Mouse (Mus musculus): ENCODE data around the gene F11r. TPM values are rescaled to one million over a fixed set of nuclear protein-coding genes. Genes with fewer than 3 reads are reported as not detected.
A peak's percentile ranks its signal among the peaks of the same experiment; 100 is the strongest.

F11r gene
- polyA plus RNA-seq, 1 experiment from 2014 or later: 3.0 TPM

GRCm38 (mm10) chr1:171425126-171425525 lies 12.2 kb upstream of the F11r start:
- no peak overlapping the region for H3K4me3 ChIP-seq (ENCODE audit: low read depth, low read length)
- no peaks in the 10 kb centered on the region for H3K27me3 ChIP-seq (replicated peaks; ENCODE audit: control insufficient read depth, insufficient read depth, low read length)
- 86% methylated on average over 4 of the region's 4 CpGs for WGBS
- no peaks in the 10 kb centered on the region for H3K9me3 ChIP-seq (replicated peaks; ENCODE audit: control insufficient read depth, low read length)
- no peak overlapping the region for H3K4me2 ChIP-seq (ENCODE audit: low read length)
- H3K4me1 ChIP-seq (ENCODE audit: control insufficient read depth, insufficient read depth, low read length): no peaks in the 10 kb centered on the region
- H3K36me3 ChIP-seq (ENCODE audit: control insufficient read depth, insufficient read depth, low read length): peaks cover 14% of the 10 kb centered on the region
- no peak overlapping the region for H3K27ac ChIP-seq (ENCODE audit: low read depth, low read length)
- ATAC-seq (no peak), DNase-seq (ENCODE audit: low spot score) (no peak)
- no peak overlapping the region for H3K9ac ChIP-seq (ENCODE audit: low read length)

DNA sequence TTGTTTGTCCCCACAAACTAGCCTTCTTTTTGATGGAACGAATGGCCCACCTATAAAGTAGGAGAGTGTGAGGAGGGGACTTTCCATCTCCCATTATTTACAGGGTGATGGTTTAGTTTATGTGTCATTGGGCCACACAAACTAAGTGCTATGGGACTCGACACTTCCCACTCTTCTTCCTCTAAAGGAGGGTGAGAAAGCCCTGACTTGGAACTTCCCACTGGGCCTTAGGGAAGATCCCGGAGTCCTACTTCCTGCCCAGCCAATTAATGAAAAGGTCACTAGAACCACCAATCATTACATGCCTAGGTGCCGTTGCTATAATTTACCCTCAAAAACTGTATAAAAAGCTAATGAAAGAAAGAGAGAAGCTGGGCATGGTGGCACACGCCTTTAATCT lies 5.2 kb upstream of the F11r start:
- WGBS: 81% methylated on average over 5 of the region's 5 CpGs

GRCm38 (mm10) chr1:171435288-171435814 lies 2.0 kb upstream of the F11r start:
- WGBS: 80% methylated on average over 7 of the region's 7 CpGs
- no peaks in the 10 kb centered on the region for H3K36me3 ChIP-seq (ENCODE audit: control insufficient read depth, insufficient read depth, low read length)
- no peak overlapping the region for H3K4me2 ChIP-seq (ENCODE audit: low read length)
- no peak overlapping the region for H3K9ac ChIP-seq (ENCODE audit: low read length)
- no peaks in the 10 kb centered on the region for H3K9me3 ChIP-seq (replicated peaks; ENCODE audit: control insufficient read depth, low read length)
- no peak overlapping the region for H3K4me3 ChIP-seq (ENCODE audit: low read depth, low read length)
- DNase-seq (ENCODE audit: low spot score) (no peak), ATAC-seq (no peak)
- H3K4me1 ChIP-seq (ENCODE audit: control insufficient read depth, insufficient read depth, low read length): no peaks in the 10 kb centered on the region
- H3K27ac ChIP-seq (ENCODE audit: low read depth, low read length): no peak overlapping the region
- H3K27me3 ChIP-seq (replicated peaks; ENCODE audit: control insufficient read depth, insufficient read depth, low read length): peaks cover 15% of the 10 kb centered on the region; the same call in 1 of the 2 replicates

More for the DNA sequence above, 5.2 kb upstream of the F11r start:
- H3K9ac ChIP-seq (ENCODE audit: low read length): no peak overlapping the region
- peaks cover 6% of the 10 kb centered on the region; the same call in 1 of the 2 replicates for H3K27me3 ChIP-seq (replicated peaks; ENCODE audit: control insufficient read depth, insufficient read depth, low read length)
- no peaks in the 10 kb centered on the region for H3K36me3 ChIP-seq (ENCODE audit: control insufficient read depth, insufficient read depth, low read length)
- H3K9me3 ChIP-seq (replicated peaks; ENCODE audit: control insufficient read depth, low read length): no peaks in the 10 kb centered on the region
- H3K4me3 ChIP-seq (ENCODE audit: low read depth, low read length): no peak overlapping the region
- no peaks in the 10 kb centered on the region for H3K4me1 ChIP-seq (ENCODE audit: control insufficient read depth, insufficient read depth, low read length)
- H3K4me2 ChIP-seq (ENCODE audit: low read length): no peak overlapping the region
- DNase-seq (ENCODE audit: low spot score) (no peak), ATAC-seq (no peak)
- H3K27ac ChIP-seq (ENCODE audit: low read depth, low read length): no peak overlapping the region

- Histone ChIP-seq H3K27ac (ENCODE audit: low read depth, low read length) (no peak overlapping the region), H3K36me3 (ENCODE audit: control insufficient read depth, insufficient read depth, low read length) (no peaks in the 10 kb centered on the region), H3K9ac (ENCODE audit: low read length) (no peak overlapping the region), H3K9me3 (replicated peaks; ENCODE audit: control insufficient read depth, low read length) (no peaks in the 10 kb centered on the region), H3K27me3 (replicated peaks; ENCODE audit: control insufficient read depth, insufficient read depth, low read length) (peaks cover 15% of the 10 kb centered on the region; the same call in 1 of the 2 replicates), H3K4me2 (ENCODE audit: low read length) (no peak overlapping the region), H3K4me3 (ENCODE audit: low read depth, low read length) (no peak overlapping the region), H3K4me1 (ENCODE audit: control insufficient read depth, insufficient read depth, low read length) (no peaks in the 10 kb centered on the region)
- no peak for DNase-seq (ENCODE audit: low spot score)
- no peak for ATAC-seq
- WGBS: 68% methylated on average over 1 of the region's 1 CpGs
Measured at GRCm38 (mm10) chr1:171435974-171436373, 1.4 kb upstream of the F11r start.

DNA sequence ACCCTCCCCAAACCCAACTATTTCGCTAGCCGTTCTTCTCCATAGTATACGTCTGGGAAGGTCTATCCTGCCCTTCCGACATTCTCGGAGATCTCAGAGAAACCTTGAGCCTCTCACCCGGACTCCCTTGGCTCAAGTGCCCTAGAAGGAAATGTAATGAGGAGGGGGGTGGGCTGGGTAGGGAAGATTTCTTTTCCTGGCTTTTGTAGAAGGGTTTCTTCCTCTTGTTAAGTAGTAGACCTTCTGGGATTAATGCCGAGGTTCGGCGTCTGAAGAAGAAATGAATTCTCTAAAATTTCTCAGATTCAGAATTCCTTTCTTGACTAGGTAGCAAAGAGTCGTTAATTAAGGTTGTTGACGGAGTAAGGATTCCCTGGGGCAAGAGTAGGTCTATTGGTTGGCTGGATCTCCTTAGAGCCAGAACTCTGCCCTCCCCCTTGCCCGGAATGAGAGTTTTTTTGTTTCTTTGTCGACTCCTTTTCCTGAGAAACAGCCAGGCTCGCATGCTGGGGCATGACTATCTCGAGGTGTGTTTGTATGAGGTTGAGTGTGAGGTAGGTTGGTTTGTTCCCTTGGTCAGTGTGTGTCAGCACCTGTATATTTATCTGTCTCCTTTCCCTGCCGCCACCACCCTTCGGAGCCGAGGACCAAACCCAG lies 807 bp downstream of the F11r start:
- Histone ChIP-seq H3K9me3 (replicated peaks; ENCODE audit: control insufficient read depth, low read length) (no peaks in the 10 kb centered on the region), H3K4me1 (ENCODE audit: control insufficient read depth, insufficient read depth, low read length) (no peaks in the 10 kb centered on the region), H3K36me3 (ENCODE audit: control insufficient read depth, insufficient read depth, low read length) (no peaks in the 10 kb centered on the region), H3K4me2 (ENCODE audit: low read length) (peak overlapping the region; percentile 49), H3K4me3 (ENCODE audit: low read depth, low read length) (peak overlapping the region; percentile 27), H3K27ac (ENCODE audit: low read depth, low read length) (no peak overlapping the region), H3K27me3 (replicated peaks; ENCODE audit: control insufficient read depth, insufficient read depth, low read length) (peaks cover 15% of the 10 kb centered on the region; the same call in 1 of the 2 replicates), H3K9ac (ENCODE audit: low read length) (peak overlapping the region; percentile 18; the same call in 1 of the 2 replicates)
- DNase-seq (ENCODE audit: low spot score): no peak
- WGBS: 5% methylated on average over 18 of the region's 18 CpGs
- no peak for ATAC-seq

DNA sequence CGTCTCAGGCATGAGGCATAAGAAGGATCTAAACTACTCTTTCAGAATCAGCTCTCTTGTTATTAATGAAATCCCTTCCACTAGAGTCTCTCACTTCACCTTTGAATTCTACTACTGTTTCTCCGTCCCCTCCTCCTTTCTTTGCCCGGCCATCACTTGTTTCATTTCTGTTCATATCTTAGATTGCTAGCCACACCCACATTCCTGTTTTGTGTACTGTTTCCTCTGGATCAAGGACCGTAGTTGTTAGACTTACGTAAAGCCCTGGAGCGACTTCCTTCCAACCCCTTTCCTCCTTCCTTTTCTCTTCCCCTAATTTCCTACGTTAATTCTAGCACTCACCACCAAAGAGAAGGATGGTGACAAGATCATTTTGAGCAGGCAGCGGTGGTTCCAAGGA lies 1.7 kb downstream of the F11r start:
- no peaks in the 10 kb centered on the region for H3K36me3 ChIP-seq (ENCODE audit: control insufficient read depth, insufficient read depth, low read length)
- 0 out of 2 replicates have a peak, but pooled peaks cover 3% of the 10 kb centered on the region for H3K9me3 ChIP-seq (replicated peaks; ENCODE audit: control insufficient read depth, low read length)
- peaks cover 15% of the 10 kb centered on the region; the same call in 1 of the 2 replicates for H3K27me3 ChIP-seq (replicated peaks; ENCODE audit: control insufficient read depth, insufficient read depth, low read length)
- H3K4me2 ChIP-seq (ENCODE audit: low read length): no peak overlapping the region
- H3K4me1 ChIP-seq (ENCODE audit: control insufficient read depth, insufficient read depth, low read length): no peaks in the 10 kb centered on the region
- H3K27ac ChIP-seq (ENCODE audit: low read depth, low read length): no peak overlapping the region
- no peak overlapping the region for H3K4me3 ChIP-seq (ENCODE audit: low read depth, low read length)
- H3K9ac ChIP-seq (ENCODE audit: low read length): no peak overlapping the region
- ATAC-seq (no peak), DNase-seq (ENCODE audit: low spot score) (no peak)
- WGBS: 55% methylated on average over 8 of the region's 8 CpGs

GRCm38 (mm10) chr1:171440025-171440725 lies 2.8 kb downstream of the F11r start:
- Histone ChIP-seq H3K4me2 (ENCODE audit: low read length) (no peak overlapping the region), H3K4me3 (ENCODE audit: low read depth, low read length) (no peak overlapping the region), H3K4me1 (ENCODE audit: control insufficient read depth, insufficient read depth, low read length) (no peaks in the 10 kb centered on the region), H3K27me3 (replicated peaks; ENCODE audit: control insufficient read depth, insufficient read depth, low read length) (peaks cover 15% of the 10 kb centered on the region; the same call in 1 of the 2 replicates), H3K9me3 (replicated peaks; ENCODE audit: control insufficient read depth, low read length) (0 out of 2 replicates have a peak, but pooled peaks cover 3% of the 10 kb centered on the region), H3K36me3 (ENCODE audit: control insufficient read depth, insufficient read depth, low read length) (no peaks in the 10 kb centered on the region), H3K9ac (ENCODE audit: low read length) (no peak overlapping the region), H3K27ac (ENCODE audit: low read depth, low read length) (no peak overlapping the region)
- WGBS: 57% methylated on average over 9 of the region's 9 CpGs
- peak; percentile 35 for DNase-seq (ENCODE audit: low spot score)
- ATAC-seq: peak; percentile 45

DNA sequence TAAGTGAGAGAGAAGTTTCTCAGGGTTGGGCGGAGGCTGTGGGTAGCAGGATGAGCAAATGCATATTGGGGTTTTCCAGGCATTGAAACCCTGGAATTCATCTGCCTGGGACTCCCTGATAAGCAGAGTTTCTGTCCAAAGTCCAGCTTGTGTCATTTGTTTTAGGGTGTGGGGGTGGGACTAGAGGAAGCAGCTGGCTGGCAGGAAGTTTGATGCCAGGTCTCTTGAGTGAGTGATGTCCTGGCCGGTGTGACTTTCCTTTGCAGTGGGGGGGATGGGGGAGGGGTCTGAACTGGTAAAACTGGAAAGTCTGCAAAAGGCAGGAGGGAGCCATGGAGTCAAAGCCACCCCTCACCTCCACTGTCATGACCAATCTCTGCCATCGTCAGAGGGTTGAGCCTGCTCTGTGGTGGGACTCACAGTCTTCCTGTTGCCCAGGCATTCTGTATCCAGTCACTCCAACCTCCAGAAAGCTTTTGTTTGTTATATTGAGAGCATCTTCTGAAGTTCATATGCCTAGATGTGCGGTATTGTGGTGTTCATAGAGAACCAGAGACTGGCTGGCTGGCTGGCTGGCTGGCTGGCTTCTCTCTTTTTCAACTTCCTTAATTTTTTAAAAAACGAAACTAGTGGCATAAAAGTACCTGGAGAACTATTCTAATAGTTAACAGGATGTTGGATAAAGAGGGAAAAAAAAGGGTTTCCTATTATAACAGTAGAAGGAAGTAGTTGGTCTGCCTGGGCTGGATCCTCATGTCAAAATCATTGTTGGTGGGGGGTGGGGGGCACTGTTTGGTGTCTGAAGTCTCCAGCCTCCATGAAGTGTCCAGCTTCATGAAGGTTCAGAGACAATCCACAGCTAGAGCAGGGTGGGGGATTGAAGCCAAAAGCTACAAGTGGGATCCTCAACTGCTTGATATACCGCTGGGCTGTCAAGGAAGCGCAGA lies 4.4 kb downstream of the F11r start:
- Histone ChIP-seq H3K27ac (ENCODE audit: low read depth, low read length) (no peak overlapping the region), H3K27me3 (replicated peaks; ENCODE audit: control insufficient read depth, insufficient read depth, low read length) (peaks cover 13% of the 10 kb centered on the region; the same call in 1 of the 2 replicates), H3K4me2 (ENCODE audit: low read length) (no peak overlapping the region), H3K4me3 (ENCODE audit: low read depth, low read length) (no peak overlapping the region), H3K9me3 (replicated peaks; ENCODE audit: control insufficient read depth, low read length) (0 out of 2 replicates have a peak, but pooled peaks cover 3% of the 10 kb centered on the region), H3K4me1 (ENCODE audit: control insufficient read depth, insufficient read depth, low read length) (no peaks in the 10 kb centered on the region), H3K9ac (ENCODE audit: low read length) (no peak overlapping the region), H3K36me3 (ENCODE audit: control insufficient read depth, insufficient read depth, low read length) (no peaks in the 10 kb centered on the region)
- DNase-seq (ENCODE audit: low spot score) (no peak), ATAC-seq (no peak)
- 66% methylated on average over 7 of the region's 7 CpGs for WGBS
